Mouse (Mus musculus) ovary, adult 18-20 months (tissue): ENCODE results near the gene Map1s.

Source experiments
- DNase-seq: peaks from one replicate; pipeline ENCODE4 v3.0.0; 2022; ENCODE audit warnings: low spot score, mixed read lengths

Gene Map1s

GRCm38 (mm10) chr8:70905831-70906736, at the start of gene Map1s:
Map1s (plus strand) TSS chr8:70905932.
- peak; percentile 62 for DNase-seq

- no peak for DNase-seq
These were observed 49.7 kb upstream of the Map1s start for GRCm38 (mm10) chr8:70856028-70856427.

GRCm38 (mm10) chr8:70856541-70857197, 49.1 kb upstream of the Map1s start:
- DNase-seq = peak; percentile 62

- no peak for DNase-seq
These were observed 48.2 kb upstream of the Map1s start for GRCm38 (mm10) chr8:70857516-70857915.

- no peak for DNase-seq
These were observed 42.7 kb upstream of the Map1s start, which contains the start of gene Kcnn1 for GRCm38 (mm10) chr8:70862824-70863641. Kcnn1 (minus strand) TSS chr8:70863258.

GRCm38 (mm10) chr8:70863956-70864711, 41.6 kb upstream of the Map1s start:
- no peak for DNase-seq

GRCm38 (mm10) chr8:70864712-70865221, 41.0 kb upstream of the Map1s start:
- DNase-seq = no peak

GRCm38 (mm10) chr8:70865350-70866000, 40.3 kb upstream of the Map1s start:
- peak; percentile 99 for DNase-seq

- DNase-seq = no peak
These were observed 39.7 kb upstream of the Map1s start for GRCm38 (mm10) chr8:70866001-70866520.

- no peak for DNase-seq
These were observed 39.2 kb upstream of the Map1s start for GRCm38 (mm10) chr8:70866566-70866965.

GRCm38 (mm10) chr8:70868559-70869198, 37.1 kb upstream of the Map1s start:
- no peak for DNase-seq

- DNase-seq = no peak
These were observed 36.5 kb upstream of the Map1s start for GRCm38 (mm10) chr8:70869199-70869571.

GRCm38 (mm10) chr8:70869601-70870041, 36.1 kb upstream of the Map1s start:
- DNase-seq = peak; percentile 62

GRCm38 (mm10) chr8:70871195-70871807, 34.4 kb upstream of the Map1s start:
- DNase-seq = no peak

GRCm38 (mm10) chr8:70872643-70873363, 32.9 kb upstream of the Map1s start:
- no peak for DNase-seq

GRCm38 (mm10) chr8:70873364-70873985, 32.3 kb upstream of the Map1s start, which contains the start of gene Ccdc124:
Ccdc124 (minus strand) TSS chr8:70873935.
- peak; percentile 89 for DNase-seq

- no peak for DNase-seq
These were observed 31.3 kb upstream of the Map1s start for GRCm38 (mm10) chr8:70874441-70874840.

- no peak for DNase-seq
These were observed 29.4 kb upstream of the Map1s start for GRCm38 (mm10) chr8:70876382-70876781.
